Mouse (Mus musculus): ENCODE measurements around the gene Sdf2.

Sdf2 gene

DNA sequence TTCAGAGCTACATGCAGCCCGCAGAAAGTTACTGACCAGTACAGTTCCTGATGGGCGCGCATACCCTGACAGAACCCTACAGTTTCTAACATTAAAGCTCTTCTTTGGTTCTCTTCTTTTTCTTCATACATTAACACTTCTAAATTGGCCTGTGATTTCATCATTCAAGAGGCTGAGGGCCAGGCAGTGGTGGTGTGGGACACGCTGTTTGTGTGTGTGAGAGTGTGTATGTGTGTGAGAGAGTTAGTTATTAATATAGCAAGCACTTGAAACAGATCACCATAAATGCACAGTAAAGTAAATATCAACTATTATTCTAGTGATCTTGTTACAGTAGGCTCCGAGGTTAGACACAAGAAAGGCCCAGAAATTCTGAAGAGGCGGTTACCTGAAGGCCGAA is 55.4 kb downstream of the Sdf2 start:
- no peak for TF ChIP-seq GATA4 (IDR thresholded peaks at IDR 0.05; ENCODE audit: insufficient replicate concordance, low read length)

DNA sequence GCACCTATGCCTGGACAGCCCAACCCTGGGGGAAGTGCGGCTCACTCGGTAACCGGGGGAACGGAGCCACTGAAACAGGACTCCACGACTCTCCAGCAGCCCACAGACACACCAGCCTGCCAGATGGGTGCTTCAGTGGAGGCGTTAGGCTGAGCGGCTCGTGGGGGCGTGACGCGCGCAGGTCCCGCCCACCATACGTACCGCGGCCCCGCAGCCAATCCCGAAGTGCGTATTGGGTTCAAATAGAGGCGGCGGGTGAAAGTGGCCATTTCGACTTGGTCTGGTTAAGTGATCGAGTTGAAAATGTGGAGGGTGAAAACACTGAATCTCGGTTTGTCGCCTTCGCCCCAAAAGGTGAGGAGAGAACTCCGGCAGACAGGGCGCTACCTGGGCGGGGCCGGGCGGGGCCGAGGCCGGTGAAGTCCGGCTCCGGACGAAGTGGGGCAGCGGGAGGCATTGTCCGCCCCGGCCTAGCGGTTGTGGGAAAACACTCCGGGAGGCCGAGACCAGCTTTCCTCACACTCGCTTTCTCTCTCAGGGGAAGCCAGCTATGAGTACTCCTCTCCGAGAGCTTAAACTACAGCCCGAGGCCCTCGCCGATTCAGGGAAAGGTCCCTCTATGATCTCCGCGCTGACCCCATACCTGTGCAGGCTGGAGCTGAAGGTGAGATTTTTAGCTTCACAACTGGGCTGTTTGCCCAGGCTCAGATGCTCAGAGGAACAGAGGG is 56.0 kb downstream of the Sdf2 start, which contains the start of gene Spag5:
Gene Spag5 (plus strand): TSS at position 173 of the 728 bp plus-strand sequence.
- TF ChIP-seq GATA4 (IDR thresholded peaks at IDR 0.05; ENCODE audit: insufficient replicate concordance, low read length) = no peak
